Mouse (Mus musculus) testis, postnatal 10 days (tissue): ENCODE measurements around the gene Hus1b.
A peak's percentile ranks its signal among the peaks of the same experiment; 100 is the strongest.

Source experiments
- DNase-seq: peaks from one replicate; pipeline ENCODE4 v3.0.0; 2021; ENCODE audit warnings: low spot score

Gene Hus1b

DNA sequence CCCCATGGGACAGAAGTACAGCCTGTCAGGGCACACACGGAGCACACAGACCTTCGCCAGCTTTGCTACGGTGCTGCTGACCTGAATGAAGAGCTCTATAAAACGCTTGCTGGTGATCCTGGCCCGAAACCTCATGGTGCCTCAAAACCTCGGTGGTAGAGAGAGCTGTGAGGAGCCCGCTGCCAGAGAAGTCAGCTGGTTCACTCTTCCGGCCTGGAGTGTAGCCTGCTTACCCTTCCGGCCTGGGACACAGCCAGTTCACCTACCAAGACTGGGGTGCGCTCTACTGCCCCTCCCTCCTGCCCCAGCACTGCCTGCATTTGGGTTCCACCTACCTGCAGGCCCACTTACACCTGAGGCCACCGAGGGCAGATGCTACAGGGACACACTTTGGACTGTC lies at the start of gene Hus1b:
Gene Hus1b (minus strand): TSS at position 220 of the 400 bp plus-strand sequence.
- no peak for DNase-seq

DNA sequence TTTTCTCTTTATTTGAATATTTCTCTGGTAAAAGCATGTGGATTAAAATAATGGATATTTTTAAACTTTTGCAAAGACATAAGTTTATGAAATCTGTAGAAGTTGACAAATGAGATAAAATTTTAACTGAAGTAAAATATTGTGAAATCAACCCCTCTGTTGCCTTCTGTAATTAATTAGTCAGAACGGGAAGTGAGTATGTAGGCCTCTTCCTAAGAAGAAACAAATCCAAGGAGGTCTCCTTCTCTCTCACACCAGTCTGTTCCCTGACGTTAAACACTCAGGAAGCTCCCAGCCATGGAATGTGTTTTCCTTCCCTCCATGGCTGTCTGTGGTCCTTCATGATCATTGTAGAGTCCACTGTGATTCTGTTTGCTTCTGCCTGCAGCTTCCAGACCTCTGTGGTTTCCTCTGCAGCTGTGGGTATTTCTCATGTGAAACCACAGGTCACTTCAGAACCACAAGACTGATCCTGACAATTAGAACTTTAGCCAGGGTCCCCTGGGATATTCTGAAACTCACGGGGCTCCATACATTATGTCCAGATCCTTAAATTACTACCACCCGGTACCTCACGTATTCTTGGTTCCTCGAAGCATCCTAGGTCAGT lies 46.8 kb upstream of the Hus1b start:
- DNase-seq: no peak

DNA sequence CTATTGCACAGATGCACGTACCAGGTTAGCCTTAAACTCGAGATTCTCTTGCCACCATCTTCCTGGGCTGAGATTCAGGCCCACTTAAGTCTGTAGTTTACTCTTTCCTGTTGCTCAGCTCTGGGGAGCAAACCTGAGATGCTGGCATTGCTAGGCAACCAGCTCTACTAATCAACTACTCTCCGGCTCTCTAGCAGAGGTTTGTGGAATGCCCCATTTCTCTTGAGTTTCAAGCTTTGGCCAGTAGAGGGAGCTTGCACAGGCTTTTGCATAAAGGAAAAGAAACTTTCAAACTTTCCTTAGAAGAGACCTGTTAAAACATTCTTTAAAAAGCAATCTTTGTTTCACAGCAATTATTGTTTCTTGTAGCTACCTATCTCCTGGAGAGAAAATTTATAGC lies 46.3 kb upstream of the Hus1b start:
- DNase-seq: peak; percentile 52

DNA sequence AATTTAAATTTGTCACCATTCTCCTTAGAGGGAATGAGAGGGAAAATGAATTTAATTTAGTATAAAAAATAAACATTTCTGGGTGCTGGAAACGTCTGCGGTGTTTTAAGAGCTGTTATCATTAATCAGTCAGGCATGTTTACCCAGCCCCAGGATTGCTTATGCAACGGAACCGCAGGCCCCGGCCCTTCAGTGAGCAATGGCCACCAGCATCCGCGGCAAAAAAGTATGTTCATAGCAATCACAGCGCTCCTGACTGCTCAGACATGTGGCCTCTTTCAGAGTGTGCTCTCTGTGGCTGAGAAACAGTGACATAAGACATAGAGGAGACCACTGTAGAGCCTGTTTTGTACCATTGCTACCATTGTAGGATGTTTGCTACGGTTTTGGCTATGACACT lies 42.7 kb upstream of the Hus1b start:
- DNase-seq: no peak

DNA sequence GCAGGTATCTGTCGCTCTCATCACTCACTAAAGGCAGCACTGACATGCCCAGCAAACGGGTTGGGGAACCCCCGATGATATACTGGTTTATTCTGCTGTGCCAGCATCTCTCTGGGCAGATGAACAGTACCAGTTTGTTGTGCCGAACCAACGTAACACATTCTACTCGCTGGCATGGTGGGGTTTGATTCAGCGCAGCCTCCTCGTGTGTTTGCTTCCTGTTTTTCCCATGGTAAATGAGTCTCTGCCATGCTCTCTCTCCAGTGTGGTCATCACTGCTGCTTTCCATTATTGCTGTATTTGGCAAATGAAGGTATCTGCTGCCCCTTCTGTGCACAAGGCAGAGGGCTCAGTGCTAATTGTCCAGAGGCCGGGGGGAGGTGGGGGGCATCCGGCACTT lies 42.2 kb upstream of the Hus1b start:
- no peak for DNase-seq

DNA sequence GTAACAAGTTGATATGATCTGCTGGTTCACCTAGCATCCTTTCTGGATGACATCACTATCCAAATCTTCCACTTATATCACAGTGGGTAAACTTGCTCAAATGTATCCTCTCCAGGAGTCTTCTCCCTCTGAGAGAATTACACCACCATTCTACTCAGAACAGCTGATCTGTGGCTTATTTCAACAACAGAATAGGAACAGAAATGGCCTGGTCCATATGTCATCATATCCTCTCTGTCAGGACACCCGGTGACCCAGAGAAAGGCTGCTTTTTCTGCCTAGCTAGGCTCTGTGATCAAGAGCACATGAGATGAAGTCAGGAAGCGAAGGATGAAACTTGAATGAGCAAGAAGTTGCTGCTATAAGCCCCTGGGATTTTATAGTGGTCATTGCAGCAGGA lies 40.1 kb upstream of the Hus1b start:
- DNase-seq: no peak

DNA sequence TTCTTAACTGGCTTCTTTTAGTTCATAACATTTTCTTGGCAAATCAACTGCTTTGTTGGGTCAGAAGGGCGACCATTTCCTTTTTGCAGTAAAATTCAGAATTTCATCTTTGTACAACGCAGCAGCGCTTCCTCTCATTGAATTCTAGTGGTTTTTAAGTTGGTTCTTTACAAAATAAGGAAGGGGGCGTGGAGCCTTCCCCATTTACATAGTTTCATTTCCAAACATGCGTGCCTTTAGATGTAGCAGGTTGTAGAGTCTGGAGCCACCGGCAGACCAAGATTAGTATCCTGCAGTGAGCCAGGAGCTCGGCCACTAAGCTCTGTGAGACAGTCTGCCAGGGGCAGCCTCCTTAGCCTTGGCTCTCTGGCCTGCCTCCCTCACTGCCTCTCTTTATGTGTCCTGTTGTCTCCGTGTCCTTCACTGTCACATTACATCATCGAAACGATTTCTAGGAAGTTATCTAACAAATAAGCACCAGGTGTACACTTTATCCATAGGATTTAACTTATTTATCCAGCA lies 39.4 kb upstream of the Hus1b start:
- DNase-seq: no peak

DNA sequence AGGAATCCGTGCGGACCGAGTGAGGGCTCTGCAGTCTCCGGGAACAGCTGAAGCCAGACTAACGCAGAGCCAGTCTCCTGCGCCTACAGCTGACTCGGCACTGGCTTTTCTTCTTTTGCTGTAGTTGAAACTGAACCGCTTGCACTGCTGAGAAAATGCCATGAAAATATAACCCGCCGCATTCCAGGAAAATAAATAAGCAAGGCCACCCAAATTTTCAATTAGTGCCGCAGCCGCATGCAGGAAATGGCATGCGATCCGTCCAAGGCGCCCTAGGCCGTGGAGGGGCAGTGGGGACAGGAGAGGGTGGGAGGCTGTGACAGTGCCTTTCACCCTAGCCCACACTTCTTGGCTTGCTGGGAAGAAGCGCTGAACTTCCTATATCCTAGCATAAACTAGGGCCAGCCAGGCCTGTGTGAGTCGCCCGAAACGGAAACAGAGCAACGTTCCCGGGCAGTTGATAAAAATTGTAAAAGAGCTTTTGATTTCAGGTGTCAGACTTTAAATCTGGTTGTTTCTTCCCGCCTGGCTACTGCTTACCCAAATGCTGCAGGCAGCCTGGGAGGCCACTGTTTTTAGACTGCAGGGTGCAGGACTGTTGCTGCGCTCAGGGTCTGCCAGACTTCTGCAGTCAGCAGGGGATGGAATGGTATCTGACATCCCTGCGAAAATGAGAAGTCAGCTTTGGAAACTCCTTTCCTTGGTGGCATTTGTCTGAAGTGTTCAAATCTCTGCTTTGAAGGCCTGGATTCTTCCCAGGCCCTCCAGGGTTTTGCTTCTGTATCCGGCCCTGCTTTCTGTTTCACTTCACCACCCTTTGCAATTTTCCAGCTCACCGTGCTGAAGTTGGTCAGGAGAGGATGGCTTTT lies 38.3 kb upstream of the Hus1b start:
- DNase-seq: peak; percentile 48

DNA sequence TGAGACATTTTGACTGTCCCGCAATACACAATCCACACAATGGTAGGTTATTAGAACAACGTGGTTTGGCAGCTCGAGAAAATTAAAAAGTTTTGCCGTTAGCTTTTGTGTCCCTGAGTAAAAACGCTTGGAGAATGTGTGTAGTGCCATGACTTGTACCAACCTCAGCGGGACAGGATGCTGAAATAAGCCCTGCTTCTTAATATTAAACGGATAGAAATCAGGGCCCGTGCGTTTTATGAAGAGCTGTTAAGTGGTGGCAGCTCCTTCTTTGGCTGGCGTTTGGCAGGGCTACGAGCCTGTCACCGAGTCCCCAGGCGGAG lies 37.7 kb upstream of the Hus1b start:
- no peak for DNase-seq

DNA sequence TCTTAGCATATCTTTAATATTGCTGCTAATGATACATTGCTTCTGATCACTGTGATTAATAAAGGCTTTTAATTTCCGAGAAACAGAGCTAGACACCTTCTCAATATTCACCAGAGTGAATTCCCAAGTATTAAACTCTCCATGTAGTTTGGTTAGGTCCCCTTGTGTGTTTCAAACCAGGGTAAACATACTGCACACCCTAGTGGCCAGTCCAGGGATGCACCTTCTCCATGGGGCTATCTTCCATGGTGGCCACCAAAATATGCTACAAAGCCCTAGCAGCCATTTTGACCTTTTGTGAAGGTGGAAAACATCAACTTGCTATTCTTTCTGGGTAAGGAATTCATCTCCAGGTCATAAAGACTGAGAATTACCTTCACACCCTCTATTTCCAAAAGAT lies 34.1 kb upstream of the Hus1b start:
- DNase-seq: no peak

DNA sequence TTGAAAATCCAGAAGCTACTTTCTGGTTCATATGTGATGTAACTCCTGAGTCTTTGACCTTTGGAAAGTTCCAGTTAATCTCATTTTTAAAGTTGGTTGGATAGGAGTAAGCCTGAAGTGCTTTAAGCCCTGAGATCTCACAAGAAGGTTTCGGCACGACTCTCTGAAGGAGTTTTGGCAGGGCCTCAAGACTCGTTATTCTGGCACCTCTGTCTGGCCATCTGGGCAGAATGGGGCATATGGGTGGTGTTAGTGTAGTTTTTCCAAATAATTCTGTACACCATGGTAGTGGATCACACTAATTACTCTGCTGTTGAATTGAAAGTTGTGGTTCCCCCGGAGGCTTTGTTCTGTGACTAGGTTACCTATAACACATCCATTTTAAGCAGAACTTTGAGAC lies 30.7 kb upstream of the Hus1b start:
- no peak for DNase-seq

DNA sequence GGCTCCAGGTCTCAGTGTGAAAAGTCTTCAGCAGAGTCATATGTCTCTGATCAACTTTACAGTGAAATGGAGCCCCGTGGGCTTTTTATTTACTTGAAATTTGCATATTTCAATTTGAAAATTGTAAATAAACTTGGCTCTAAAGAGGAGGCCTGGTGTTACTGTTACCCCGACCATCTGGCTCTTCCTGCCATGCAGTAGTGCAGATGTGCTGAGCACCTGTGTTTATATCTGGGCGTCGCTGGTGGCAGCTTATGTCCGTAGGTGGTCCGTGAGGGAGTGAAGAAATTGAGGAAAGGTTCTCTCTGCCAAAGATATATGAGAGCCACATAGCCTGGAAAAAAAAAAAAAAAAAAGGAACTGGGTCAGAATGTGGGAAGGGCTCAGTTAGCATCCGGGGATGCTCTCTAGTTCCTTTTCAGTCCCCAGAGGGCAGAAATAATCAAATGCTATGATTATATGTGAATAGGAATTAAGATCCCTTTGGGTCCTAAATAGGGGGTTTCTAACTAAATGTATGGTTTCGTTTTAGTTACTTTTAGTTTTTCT lies 29.1 kb upstream of the Hus1b start:
- no peak for DNase-seq

DNA sequence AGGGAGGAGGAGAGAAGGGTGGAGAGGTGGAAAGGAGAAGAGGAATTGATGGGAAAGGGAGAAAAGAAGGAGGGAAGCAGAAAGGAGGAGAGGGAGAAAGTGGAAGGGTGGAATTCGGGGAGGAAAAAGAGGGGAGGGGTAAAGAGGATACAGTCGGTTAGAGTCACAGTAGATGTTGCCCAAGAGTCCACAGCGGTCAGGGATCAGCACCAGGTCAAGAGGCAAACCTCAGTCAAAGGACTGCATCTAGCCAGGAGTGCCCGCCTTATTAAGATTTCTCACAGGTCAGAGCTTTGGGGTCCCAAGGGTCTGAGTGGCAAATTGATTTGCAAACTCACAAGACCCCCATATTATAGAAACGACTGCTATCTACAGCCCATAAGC lies 26.7 kb upstream of the Hus1b start:
- DNase-seq: no peak

DNA sequence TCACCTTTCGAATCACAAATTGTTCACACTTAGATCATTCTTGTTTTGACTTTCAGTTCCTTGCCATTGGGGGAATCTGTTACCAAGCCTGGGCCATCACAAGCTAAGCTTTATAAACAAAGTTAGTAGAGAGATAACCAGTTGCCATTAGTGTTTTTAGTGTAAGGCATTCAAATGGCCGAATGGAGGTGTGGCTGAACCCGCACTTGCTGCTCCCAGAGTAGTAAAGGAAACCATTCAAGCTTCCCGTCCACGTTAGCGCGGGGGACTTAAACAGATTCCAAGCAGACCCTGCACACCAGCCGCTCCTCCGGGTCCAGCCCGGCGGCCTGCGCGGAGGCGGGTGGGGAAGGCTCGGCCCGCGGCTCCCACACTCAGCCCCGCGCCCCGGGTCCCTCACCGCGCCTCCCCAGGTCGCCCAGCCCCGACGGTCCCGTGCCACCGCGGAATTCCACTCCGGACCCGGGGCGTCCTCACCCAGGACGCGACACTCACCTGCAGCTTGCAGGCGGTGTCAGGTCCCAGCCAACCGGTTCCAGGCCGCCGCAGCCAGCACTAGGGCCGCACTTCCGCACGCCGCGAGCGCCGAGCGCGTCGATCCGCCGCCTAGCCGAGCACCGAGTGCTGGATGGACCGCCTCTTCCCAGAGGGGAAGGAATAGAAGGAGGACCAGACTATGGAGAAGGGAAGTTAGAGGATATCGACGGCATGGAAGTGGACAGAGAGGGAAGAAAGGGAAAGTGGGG lies 26.1 kb upstream of the Hus1b start, which contains the start of the genes Exoc2 and Gm5447:
Gene Exoc2 (minus strand): TSS at position 593 of the 746 bp plus-strand sequence.
Gene Gm5447 (plus strand): TSS at position 704 of the 746 bp plus-strand sequence.
- peak; percentile 87 for DNase-seq

DNA sequence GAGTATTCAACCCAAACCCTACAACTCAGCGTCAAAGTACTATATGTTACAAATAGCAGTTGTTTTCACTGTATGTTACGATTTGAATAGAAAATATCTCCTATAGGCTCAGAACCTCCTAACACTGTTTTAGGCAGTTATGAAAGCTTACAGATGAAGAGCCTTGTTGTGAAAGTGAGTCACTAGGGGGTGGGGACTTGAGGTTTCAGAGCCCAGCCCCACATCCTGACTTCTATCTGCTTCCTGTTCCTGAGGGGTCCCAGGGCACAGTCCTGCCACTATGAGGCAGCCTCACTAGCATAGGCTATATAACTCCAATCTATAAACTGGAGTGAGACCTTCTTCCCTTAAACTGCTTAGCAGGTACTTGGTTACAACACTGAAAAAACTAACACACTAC lies 24.5 kb upstream of the Hus1b start:
- no peak for DNase-seq

DNA sequence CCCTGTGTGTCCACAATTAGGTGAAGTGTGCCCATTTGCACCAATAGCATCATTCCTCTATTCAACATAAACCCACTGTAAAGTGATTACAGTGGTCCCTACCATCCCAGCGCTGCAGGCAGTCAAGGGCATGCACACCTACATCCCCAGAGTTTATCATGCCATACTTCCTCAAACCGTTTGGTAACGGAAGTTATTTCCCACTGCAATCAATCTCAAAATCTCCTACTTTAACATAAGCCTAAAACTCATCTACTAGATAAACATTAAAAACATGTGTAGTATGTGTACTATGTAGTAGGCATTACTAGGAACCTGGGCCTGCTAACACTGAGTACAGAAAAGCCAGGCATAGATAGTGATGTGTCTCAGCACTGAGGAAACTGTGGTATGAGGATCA lies 23.5 kb upstream of the Hus1b start:
- DNase-seq: no peak

DNA sequence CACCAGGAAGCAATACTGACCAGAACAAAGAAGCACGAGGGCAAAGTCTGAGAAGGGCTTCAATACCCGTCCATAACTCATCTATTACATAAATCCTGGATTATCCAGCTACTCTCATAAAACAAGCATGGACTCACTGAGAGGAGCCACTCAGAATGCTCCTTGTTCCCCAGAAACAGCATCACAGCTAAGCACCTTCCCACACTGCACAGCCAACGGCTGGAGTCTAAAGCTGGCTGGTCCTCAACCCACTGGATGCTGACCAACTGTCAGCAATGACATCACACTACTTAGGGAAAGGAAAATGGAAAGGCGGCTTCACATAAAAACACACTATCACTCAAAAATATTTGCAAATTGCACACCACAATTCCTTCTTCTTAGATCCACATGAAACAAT lies 20.8 kb upstream of the Hus1b start:
- no peak for DNase-seq

DNA sequence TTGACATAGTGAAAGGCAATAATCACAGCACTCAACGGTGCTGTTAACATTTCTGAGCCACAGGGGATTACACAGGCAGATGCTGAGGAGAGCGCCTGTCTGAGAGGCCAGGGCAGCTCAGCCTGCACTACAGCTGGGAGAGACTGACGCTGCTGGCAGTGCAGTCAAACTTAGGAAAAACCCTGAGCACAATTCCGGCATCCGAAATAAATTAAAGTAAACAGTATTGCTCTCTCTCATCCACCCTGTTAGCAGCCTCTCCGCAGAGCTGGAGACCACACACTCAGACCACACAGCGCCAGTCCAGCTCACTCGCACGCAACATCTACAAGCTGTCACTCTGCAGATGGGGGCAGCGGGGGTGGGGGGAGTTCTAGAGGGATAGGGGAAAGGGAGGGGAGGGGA lies 18.9 kb upstream of the Hus1b start:
- no peak for DNase-seq

DNA sequence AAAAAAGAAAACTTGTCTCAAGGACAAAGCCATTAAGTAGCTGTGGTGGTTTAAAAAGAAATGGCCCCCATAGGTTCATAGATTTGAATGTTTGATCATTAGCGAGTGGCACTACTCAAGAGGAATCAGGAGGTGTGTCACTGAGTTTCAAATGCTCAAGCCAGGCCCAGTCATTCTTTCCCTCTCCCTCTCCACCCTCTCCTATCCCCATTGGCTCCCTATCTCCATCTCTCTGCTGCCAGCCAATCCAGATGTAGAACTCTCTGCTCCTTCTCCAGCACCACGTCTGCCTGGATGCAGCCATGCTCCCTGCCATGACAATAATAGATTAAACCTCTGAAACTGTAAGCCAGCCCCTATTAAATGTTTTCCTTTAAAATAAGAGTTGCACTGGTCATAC lies 14.4 kb upstream of the Hus1b start:
- DNase-seq: no peak

DNA sequence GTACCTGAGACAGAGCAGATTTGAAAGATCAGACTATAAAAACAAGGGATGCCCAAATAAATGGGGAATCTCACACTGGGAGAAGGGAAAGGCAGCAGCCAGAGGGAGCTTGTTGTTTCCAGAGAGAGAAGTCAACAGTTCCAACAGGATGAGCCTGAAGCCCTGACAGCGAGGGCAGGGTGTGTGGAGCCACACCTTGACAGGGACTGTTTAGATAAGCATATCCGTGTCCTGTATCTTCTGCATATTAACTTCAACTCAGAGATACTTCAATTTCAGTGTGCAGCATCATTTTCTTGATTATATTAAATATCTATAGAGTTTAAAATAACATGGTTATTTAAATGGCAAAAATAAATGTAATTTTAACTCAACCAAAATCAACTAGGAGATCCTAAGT lies 13.2 kb upstream of the Hus1b start:
- DNase-seq: no peak

DNA sequence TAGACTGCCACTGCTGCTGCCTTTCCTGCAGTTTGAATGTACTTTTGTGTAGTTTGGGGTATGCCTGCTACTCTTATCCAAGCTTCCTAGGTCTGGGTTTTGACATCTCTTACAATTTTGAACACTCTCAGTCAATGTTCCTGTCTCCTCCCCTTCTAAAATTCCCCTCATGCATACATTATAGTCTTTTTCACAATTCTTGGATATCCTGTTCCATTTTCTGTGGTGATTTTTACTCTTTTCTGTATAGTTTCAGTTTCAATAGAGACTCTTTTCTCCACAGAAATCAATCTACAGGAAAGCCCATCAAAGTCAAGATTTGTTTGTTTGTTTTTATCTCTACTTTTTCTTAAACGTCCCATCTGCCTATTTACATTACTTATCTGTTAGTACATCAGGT lies 6.0 kb upstream of the Hus1b start:
- DNase-seq: no peak

DNA sequence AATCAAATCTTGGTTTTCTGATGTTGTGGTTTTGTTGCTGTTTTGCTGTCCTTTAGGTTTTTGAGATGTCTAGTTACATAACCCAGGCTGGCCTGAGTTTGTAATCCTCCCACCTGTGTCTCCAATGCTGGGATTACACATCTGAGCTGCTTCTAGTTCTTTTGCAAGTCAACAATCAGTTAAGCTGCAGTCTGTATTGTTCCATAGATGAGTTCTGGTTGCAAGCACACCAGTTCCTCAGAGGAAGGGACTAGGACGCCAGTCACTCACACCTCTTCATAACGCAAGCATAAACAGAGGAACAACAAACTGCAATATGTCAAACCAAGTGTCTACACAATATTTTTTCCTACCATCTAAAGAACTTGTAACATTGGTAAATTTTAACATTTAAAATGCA lies 4.5 kb upstream of the Hus1b start:
- no peak for DNase-seq

DNA sequence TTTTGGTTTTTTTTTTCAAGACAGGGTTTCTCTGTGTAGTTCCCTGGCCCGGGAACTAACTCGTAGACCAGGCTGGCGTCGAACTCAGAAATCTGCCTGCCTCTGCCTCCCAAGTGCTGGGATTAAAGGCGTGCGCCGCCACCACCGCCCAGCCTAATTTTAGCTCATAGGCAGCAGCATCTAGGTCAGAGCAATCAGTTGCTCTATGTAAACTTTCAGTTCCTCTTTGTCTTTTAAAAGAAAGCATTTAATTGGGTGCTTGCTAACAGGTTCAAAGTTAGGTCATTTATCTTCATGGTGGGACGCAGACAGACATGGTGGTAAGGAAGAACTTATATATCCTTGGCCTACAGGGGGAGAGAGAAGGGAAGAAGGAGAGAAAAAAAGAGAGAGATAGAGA lies 1.6 kb upstream of the Hus1b start:
- no peak for DNase-seq
